Mouse (Mus musculus) cortical plate, adult 2 months (tissue): ENCODE measurements around the gene Cdk14.

Experiments used
- CTCF ChIP-seq: fragments of 200-500 bp; IDR thresholded peaks from 2 replicates; pipeline ENCODE4 v1.5.1; 2011; ENCODE audit warnings: mild to moderate bottlenecking, control low read depth, low read length; ENCODE audit not compliant: insufficient read depth; ENCODE audit errors: extremely low read depth
- POLR2A ChIP-seq: fragments of 200-500 bp; IDR thresholded peaks from 2 replicates; pipeline ENCODE4 v1.6.1; 2011; ENCODE audit warnings: mild to moderate bottlenecking, low read length, control low read depth; ENCODE audit not compliant: insufficient read depth; ENCODE audit errors: extremely low read depth

- no peak for TF ChIP-seq CTCF
- TF ChIP-seq POLR2A: no peak
Measured at GRCm38 (mm10) chr5:4822041-4822440, 598.1 kb downstream of the Cdk14 start.
